Mouse (Mus musculus) neural tube, embryonic 10.5 days (tissue): Measurements from ENCODE around the gene 1700021F05Rik.
"Not testable (repeated sequence)": the region's sequence is repeated elsewhere in the genome, so short reads cannot be mapped to it uniquely, and the experiment has no call there.

Source experiments
- DNase-seq: peaks from one replicate; pipeline ENCODE4 v3.0.0-alpha.2; 2017; ENCODE audit warnings: low spot score; ENCODE audit errors: extremely low spot score

Gene 1700021F05Rik

DNA sequence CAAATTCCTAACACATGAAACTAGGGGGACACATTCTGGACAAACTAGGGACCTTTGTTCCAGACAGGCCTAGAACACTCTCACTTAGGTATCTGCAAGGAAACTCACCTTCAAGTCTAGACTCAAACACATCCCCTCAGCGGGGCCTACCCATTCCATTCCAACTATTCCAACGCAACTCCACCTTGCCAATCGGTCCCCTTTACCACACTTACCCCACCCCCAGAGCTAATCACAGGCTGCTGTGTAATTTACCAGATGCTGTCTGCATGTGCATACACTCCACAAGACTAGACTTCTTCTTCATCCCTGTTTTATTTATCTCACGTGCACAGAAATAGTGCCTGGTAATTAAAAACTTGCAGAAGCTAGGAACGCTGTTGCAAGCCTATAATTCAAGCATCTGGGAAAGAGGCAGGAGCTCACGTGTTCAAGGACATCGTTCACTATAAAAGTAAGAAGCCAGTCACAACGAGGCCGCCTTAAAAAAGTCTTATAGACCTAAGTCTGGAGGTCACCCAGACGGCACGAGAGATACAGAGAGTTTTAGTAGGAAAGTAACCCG, 966 bp downstream of the 1700021F05Rik start:
- DNase-seq = no peak

DNA sequence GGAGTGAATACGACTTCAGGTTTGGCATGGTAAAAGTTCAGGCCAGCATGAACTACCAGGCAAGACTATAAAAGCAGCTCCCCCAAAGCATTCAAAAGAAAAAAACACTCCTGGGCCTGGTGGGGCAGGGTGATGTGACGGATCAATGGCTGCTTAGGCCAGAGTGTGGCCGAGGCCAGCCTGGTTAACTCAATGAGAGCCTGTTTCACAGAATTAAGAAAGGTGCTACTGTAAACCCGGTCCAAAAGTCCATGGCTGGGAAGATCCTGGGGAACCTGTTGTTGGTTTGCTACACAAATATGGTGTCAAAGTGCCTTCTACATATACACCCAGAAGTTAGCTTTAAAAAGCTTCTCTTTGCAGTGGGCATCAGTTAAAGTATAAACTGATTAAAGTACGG, 2.0 kb downstream of the 1700021F05Rik start:
- DNase-seq = no peak

DNA sequence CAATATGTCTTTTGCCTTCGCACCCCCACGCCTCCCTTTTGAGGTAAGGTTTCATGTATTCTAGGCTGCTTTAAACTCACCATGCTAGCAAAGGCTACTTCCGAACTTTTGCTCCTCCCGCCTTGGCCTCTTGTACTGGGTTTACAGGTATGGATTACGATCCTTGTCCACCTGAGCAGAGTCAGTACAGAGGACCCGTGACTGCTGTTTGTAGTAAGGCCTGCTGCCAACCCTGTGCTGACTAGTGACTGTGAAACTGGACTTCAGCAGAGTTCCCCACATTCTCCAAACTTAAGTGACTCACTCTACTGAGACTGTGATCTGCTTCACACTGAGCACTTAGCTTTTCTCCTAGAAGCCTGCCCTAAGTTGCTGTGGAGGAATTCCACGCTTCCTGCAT, 3.1 kb downstream of the 1700021F05Rik start:
- no peak for DNase-seq

GRCm38 (mm10) chr10:43534382-43534781, 6.4 kb downstream of the 1700021F05Rik start:
- DNase-seq = no peak

DNA sequence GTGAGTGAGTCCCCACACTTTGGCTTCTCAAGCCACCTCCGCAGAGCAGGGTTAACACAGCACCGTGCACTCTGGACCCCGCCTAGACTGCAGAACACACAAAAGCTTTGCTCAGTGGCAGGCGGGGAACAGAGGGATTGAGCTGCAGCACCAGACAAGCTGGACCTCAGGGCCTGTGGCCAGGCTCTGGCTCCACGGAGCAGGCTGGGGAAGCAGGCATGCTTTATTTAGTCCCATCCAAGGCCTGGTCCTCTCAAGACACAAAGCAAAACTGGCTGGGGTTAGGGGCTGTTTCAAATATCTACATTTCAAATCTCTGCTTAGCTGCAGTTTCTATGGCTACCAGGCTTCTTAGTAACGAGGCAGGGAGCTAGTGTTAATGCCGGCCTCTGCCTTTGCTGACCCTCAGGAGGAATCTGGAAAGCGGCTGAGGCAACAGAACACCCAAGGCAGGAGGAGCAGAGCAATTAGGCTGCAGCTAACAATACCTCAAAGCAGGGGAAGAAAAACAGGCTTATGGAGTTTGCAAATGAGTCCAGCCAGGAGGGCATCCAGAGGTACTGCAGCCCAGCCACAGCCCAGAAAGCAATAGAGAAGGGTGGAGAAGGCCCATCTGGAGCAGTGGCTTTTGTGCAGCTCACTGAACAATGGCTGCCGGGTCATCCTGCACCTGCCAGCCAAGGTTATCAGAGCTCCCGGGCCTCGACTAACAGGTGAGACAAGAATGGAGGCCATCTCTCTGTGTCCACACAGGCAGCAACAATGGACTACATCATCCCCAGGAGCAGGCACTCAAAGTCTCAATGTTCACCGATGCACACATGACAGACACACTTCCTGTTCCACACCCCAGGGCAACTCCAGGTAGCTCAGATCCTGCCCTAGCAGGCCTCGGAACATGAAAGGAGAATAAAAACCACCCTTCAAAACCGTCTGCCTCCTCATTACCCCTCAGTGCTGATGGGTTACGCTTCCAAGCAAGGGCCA, 13.2 kb downstream of the 1700021F05Rik start:
- DNase-seq = peak; percentile 18

DNA sequence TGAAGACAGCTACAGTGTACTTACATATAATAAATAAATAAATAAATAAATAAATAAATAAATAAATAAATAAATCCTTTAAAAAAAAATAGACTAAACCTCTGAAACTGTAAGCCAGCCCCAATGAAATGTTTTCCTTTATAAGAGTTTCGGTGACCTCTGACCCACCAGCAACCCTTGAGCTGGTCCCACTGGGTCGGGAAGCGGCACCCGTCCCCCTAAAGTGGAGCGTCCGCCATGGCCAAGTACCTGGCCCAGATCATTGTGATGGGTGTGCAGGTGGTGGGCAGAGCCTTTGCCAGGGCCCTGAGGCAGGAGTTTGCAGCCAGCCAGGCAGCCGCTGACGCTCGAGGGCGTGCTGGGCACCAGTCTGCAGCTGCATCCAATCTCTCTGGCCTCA, 16.9 kb downstream of the 1700021F05Rik start, which contains the start of gene Gm9803:
TSS of gene Gm9803 (plus strand) at position 154 of the 400 bp plus-strand sequence.
- not testable (repeated sequence) for DNase-seq

DNA sequence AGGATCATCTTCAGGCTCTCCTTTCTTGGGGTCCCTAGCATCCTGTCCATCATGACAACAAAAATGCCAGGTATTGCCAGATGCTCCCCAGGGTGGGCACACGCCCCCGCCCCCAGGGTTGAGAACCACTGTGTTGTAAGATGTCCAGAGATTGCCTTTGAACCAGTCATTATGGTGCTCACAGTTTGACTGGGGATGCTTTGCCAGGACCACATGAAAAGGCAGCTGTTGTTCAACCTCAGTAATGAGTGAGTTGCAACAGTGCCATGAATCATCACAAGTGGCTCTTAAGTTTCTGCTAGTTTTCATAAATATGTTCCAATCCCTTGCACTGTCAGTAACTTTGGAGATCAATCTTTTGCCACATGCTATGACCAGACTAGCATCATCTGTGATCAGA, 20.8 kb downstream of the 1700021F05Rik start:
- DNase-seq = no peak

DNA sequence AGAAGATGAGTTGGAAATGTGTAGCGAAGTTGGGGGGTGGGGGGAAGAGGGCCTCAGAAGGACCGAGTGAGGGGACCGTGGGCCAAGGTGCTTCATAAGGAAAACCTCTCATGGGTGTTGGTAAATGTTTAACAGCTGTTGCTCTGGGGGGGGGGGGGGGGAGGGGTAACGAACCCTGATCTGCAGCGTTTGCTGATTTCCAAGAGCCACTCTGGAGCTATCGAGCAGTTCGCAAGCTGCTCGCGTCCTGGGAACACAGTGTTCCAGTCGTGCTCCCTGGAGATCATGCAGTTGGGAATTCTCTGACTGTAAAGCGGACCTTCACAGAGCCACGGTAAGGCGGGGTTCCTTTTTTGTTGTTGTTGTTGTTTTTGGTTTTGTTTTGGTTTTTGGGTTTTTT, 22.4 kb downstream of the 1700021F05Rik start:
- DNase-seq = no peak

GRCm38 (mm10) chr10:43517836-43518235, 23.0 kb downstream of the 1700021F05Rik start:
- DNase-seq = no peak

DNA sequence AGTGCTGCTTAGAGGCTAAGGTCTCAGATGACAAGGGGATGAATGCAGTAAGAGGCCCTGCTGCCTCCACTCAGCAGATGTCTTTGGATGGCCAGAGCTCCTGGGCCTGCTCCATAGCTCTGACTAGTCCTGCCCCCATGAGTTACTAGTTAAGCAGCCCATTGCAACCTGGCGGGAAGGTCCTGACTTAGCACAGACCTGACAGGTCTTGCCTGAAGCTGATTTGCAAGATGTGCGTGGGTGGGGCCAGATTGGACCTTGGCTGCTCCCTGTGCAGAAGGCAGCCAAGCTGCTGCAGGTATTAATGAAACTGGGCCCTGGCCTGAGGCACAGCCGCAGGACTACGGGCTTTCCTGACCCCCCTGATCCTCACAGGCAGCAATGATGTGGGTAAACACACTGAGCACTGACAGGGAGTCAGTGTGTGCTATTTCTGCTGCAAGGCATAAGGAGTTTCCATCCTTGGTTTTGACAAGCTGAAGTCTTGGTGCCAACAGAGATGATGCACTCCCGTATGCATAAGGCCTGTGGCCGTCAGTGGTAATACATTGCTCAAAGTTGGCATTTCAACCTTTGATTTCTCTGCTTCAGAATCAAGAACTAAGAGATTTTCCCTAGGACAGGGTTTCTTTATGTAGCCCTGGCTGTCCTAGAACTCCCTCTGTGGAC, 23.7 kb downstream of the 1700021F05Rik start:
- DNase-seq = no peak

DNA sequence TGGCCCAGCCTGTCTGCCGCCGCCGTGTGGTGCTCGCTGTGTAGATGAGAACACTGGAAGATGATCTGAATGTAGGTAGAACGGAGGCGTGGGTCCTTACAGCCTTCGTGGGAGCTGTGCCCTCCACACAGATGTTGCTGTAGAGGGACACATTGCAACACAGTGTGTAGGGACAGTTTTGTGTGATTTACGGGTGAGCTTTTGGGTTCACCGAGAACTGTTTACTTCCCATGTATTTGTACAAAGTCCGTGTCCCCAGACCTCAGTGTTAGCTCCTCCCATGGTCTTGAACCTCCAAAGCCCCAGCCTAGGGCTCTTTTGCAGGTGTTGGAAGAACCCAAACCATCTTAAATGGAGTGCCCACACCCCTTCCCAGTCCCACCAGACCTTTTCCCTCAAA, 27.8 kb downstream of the 1700021F05Rik start:
- no peak for DNase-seq

DNA sequence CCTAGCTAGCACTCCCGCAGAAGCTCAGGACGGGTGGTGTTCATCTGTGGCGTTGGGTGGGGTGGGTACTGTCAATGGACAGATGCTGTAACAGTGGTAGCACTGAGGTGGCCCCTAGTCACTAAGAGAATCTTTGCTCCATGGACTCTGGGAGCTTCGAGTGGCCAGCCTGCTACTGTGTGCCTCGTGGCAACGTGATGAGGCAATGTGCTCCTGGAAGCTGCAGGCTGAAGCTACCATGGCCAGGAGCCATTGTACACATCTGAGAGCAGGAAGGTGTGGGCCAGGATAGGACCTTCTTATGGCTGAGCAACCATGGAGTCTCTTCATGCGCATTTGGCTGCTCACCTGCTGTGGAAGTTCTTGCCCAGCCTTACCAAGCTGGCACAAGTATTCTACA, 31.6 kb downstream of the 1700021F05Rik start:
- DNase-seq = no peak

DNA sequence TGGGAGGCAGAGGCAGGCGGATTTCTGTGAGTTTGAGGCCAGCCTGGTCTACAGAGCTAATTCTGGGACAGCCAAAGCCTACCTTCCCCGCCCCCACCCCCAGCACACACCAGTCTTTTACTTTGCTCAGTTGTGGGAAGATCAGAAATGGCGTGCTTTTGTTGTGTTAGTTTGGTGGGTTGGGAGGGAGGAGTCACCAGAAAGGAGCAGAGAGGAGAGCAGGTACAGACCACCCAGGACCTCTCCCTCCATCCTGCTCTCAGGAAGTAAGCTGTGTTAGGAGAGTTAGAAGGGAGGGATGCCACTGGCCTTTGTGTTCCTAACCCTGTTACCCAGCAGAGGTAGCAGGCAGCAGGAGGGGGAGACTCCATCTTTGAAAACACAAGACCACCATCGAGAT, 33.7 kb downstream of the 1700021F05Rik start:
- no peak for DNase-seq

- no peak for DNase-seq
These were observed 36.5 kb downstream of the 1700021F05Rik start for GRCm38 (mm10) chr10:43504291-43504690.

- no peak for DNase-seq
These were observed 38.2 kb downstream of the 1700021F05Rik start for GRCm38 (mm10) chr10:43502599-43502998.

DNA sequence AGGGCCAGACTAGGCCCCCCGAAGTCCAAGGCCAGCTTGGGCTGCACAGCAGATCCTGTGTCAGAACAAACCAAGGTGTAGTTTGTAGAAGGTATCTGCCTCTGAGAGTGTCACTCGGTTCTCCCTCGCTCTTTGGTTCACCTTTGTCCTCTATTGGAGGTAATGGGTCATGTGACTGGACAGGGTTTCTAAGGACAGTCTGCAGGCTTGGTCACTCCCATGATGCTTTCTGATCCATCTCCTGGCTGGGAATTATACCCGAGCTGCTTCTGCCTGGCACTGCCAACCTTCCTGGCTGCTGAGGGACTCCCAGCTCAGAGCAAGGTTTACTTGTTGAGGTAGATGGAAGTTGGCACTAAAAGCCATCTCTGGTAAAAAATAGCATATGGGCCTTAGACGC, 49.9 kb downstream of the 1700021F05Rik start:
- DNase-seq = no peak

GRCm38 (mm10) chr10:43490034-43490433, 50.8 kb downstream of the 1700021F05Rik start:
- DNase-seq = no peak

DNA sequence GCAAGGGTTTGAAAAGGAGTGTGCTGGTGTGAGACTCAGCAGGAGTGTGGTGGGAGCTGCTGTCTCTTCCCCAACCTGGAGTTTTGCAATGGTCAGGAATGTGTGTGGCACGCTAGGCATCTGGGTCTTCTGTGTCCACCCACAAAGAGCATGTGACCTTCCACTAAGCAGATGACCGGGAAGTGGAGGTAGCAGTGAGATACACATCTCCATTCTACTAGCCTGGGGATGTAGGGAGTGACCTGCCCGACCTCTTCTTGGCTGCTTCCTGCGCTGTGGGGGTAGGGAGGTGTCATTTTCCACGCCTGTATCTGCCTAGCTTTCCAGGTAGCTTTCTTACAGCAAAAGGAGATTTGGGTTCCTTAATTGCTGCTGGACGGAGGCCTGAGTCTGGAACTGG, 51.2 kb downstream of the 1700021F05Rik start:
- DNase-seq = no peak

DNA sequence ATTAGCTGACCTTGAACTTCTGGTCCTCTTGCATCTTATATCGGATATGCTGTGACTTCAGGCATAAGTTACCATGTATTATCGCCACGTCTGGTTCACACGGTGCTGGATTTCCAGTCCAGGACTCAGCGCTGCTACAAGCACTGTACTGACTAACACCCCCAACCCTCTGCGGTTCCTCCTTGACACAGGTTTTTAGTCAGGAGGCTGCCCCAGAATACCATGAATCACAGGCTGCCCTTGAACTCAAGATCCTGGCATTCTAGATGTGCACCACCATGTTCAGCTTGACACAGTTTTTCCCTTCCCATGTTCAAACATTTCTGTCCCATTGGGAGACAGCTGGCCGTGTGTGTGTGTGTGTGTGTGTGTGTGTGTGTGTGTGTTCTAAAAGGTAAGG, 51.7 kb downstream of the 1700021F05Rik start:
- no peak for DNase-seq

GRCm38 (mm10) chr10:43488258-43488657, 52.5 kb downstream of the 1700021F05Rik start:
- no peak for DNase-seq

- DNase-seq = no peak
These were observed 53.3 kb downstream of the 1700021F05Rik start for GRCm38 (mm10) chr10:43487441-43488010.
